Mouse (Mus musculus): Measurements from ENCODE around the gene Imp4. TPM values are rescaled to one million over a fixed set of nuclear protein-coding genes. Genes with fewer than 3 reads are reported as not detected.
"Not testable (repeated sequence)": the region's sequence is repeated elsewhere in the genome, so short reads cannot be mapped to it uniquely, and the experiment has no call there.

Imp4 gene
- polyA plus RNA-seq, 1 experiment from 2014 or later = 68.5 TPM

DNA sequence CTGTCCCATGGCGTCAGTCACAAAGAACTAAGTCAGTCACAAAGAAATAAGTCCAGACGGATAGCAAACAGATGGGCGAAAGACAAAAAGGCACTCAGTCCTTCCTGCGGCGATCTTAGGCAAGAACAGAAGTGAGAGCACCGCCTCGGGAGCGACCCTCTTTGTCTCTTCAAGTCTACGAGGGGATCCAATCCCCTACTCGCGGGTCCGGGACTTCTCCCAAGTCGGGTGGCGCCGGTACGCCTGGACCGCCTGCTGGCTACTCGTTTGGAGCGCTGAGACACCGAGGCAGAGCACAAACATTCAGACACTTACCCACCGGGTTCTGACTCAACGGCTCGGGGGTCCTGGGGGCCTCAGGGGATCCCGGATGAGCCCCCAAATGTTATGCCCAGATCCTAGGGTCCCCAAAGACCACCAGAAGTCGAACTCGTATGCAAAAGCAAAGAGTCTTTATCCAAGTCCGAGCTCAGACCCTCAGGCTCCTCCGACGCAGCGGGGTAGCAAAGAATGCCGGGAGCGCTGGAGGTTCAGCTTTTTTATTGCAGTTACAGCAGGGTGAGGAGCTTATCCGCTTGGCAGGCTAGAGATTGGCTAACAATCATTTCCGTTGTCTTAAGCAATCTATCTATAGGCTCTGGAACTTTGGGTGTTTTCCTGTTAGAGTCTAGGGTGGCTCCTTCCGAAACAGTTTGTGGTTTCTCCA, 6.7 kb upstream of the Imp4 start:
- Histone ChIP-seq H3K4me1 (ENCODE audit: control insufficient read depth, insufficient read depth, low read length) (peaks cover 8% of the 10 kb centered on the region), H3K4me2 (ENCODE audit: low read length) (peak overlapping the region; percentile 50), H3K4me3 (ENCODE audit: low read depth, low read length) (peak overlapping the region; percentile 45), H3K27me3 (replicated peaks; ENCODE audit: control insufficient read depth, insufficient read depth, low read length) (no peaks in the 10 kb centered on the region), H3K9me3 (replicated peaks; ENCODE audit: control insufficient read depth, low read length) (peaks cover 9% of the 10 kb centered on the region; the same call in 1 of the 2 replicates), H3K27ac (ENCODE audit: low read depth, low read length) (peak overlapping the region; percentile 86), H3K36me3 (ENCODE audit: control insufficient read depth, insufficient read depth, low read length) (0 out of 2 replicates have a peak, but pooled peaks cover 6% of the 10 kb centered on the region), H3K9ac (ENCODE audit: low read length) (peak overlapping the region; percentile 75)
- DNase-seq (ENCODE audit: low spot score) (peak; percentile 78), ATAC-seq (peak; percentile 49)
- 4% methylated on average over 35 of the region's 35 CpGs for WGBS

DNA sequence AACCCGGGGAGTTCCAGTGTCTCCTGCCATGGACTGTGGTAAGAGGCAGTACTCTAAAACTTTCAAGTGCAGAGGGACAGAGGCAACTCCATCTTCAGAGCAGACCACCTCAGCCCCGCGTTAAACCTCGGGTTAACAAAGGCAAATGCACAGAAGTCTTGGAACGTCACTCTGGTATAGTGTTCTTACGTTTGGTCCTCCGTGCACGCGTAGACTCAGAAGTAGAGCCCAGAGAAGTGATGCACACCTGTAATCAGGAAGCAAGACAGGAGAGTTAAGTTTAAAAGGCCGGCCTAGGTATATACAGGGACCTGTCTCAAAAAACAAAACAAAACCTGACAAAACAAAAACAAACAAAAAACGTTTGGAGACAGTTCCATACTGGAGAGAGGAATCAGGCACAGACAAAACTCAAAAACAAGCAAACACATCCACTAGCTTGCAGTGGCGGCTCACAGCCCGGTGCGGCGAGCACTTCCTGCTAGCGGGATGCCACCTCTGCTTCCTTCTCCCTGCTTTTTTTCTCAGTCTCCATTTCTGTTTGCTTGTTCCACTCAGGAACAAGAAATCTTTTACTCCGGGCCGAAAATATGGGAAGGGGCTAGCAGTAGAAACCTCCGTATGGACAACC, 5.6 kb upstream of the Imp4 start:
- WGBS = 4% methylated on average over 19 of the region's 19 CpGs
- Histone ChIP-seq H3K27me3 (replicated peaks; ENCODE audit: control insufficient read depth, insufficient read depth, low read length) (no peaks in the 10 kb centered on the region), H3K9ac (ENCODE audit: low read length) (peak overlapping the region; percentile 58; the same call in 1 of the 2 replicates), H3K4me1 (ENCODE audit: control insufficient read depth, insufficient read depth, low read length) (peaks cover 13% of the 10 kb centered on the region), H3K27ac (ENCODE audit: low read depth, low read length) (peak overlapping the region; percentile 86; the same call in 1 of the 2 replicates), H3K36me3 (ENCODE audit: control insufficient read depth, insufficient read depth, low read length) (0 out of 2 replicates have a peak, but pooled peaks cover 6% of the 10 kb centered on the region), H3K4me2 (ENCODE audit: low read length) (peak overlapping the region; percentile 50), H3K9me3 (replicated peaks; ENCODE audit: control insufficient read depth, low read length) (peaks cover 9% of the 10 kb centered on the region; the same call in 1 of the 2 replicates), H3K4me3 (ENCODE audit: low read depth, low read length) (peak overlapping the region; percentile 60)
- ATAC-seq = no peak
- peak; percentile 61 for DNase-seq (ENCODE audit: low spot score)

DNA sequence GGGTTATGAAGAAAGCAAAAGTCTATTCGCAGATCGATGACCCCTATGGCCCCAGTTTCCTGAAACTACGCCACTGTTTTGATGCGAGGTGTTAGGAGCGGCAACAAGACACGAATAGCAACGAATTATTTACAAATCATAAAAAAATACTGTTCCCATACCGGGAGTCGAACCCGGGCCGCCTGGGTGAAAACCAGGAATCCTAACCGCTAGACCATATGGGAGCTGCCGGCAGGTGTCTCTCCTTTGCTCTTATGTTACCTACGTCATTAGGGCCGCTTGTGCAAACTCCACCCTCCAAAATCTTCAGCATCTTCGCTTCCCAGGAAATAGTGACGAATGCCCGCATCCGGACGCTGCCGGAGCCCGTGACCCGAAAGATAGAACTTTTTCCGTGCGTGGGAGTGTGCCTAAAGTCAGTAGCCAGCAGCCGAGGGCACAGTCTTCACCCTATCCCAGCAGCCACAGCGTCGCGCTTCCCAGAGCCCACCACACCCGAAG, 4.9 kb upstream of the Imp4 start:
- DNase-seq (ENCODE audit: low spot score) (peak; percentile 95), ATAC-seq (peak; percentile 27)
- Histone ChIP-seq H3K4me1 (ENCODE audit: control insufficient read depth, insufficient read depth, low read length) (peaks cover 13% of the 10 kb centered on the region), H3K4me3 (ENCODE audit: low read depth, low read length) (peak overlapping the region; percentile 60), H3K9ac (ENCODE audit: low read length) (peak overlapping the region; percentile 82), H3K4me2 (ENCODE audit: low read length) (peak overlapping the region; percentile 50), H3K27ac (ENCODE audit: low read depth, low read length) (peak overlapping the region; percentile 87), H3K27me3 (replicated peaks; ENCODE audit: control insufficient read depth, insufficient read depth, low read length) (no peaks in the 10 kb centered on the region), H3K36me3 (ENCODE audit: control insufficient read depth, insufficient read depth, low read length) (0 out of 2 replicates have a peak, but pooled peaks cover 6% of the 10 kb centered on the region), H3K9me3 (replicated peaks; ENCODE audit: control insufficient read depth, low read length) (peaks cover 9% of the 10 kb centered on the region; the same call in 1 of the 2 replicates)
- under 1% methylated on average over 30 of the region's 30 CpGs for WGBS

DNA sequence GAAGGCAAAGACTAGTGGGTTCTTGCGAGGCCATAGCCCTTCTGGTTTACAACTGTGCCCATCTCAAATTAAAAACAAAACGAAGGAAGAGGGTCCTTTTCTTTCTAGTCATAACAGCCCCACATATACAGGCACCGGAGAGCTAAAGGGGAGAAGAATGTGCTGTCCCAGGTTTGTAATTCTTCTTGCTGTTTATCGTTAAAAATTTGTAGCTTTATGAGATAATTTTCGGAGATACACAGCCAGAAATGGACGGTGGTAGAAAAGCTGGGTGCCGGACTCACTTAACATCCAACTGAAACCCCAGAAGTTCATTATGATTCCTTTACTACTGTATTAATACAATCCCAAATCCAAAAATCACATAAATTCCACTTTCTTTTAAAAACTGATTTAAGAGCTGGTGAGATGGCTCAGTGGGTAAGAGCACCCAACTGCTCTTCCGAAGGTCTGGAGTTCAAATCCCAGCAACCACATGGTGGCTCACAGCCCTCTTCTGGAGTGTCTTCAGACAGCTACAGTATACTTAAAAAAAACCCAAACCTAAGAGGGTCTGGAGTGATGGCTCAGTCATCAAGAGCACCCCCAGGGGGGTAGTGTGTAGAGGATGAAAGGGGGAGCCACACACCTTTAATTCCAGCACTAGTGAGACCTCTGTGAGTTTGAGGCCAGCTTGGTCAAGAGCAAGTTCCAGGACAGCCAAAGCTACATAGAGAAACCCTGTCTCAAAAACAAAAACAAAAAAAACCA, 4.1 kb upstream of the Imp4 start:
- DNase-seq (ENCODE audit: low spot score) (peak; percentile 27), ATAC-seq (no peak)
- 0 out of 2 replicates have a peak, but pooled peaks cover 6% of the 10 kb centered on the region for H3K36me3 ChIP-seq (ENCODE audit: control insufficient read depth, insufficient read depth, low read length)
- H3K9me3 ChIP-seq (replicated peaks; ENCODE audit: control insufficient read depth, low read length) = peaks cover 6% of the 10 kb centered on the region; the same call in 1 of the 2 replicates
- 25% methylated on average over 8 of the region's 8 CpGs for WGBS
- no peaks in the 10 kb centered on the region for H3K27me3 ChIP-seq (replicated peaks; ENCODE audit: control insufficient read depth, insufficient read depth, low read length)
- H3K4me3 ChIP-seq (ENCODE audit: low read depth, low read length) = peak overlapping the region; percentile 60
- peak overlapping the region; percentile 82 for H3K9ac ChIP-seq (ENCODE audit: low read length)
- peak overlapping the region; percentile 50 for H3K4me2 ChIP-seq (ENCODE audit: low read length)
- peak overlapping the region; percentile 87 for H3K27ac ChIP-seq (ENCODE audit: low read depth, low read length)
- H3K4me1 ChIP-seq (ENCODE audit: control insufficient read depth, insufficient read depth, low read length) = peaks cover 13% of the 10 kb centered on the region

DNA sequence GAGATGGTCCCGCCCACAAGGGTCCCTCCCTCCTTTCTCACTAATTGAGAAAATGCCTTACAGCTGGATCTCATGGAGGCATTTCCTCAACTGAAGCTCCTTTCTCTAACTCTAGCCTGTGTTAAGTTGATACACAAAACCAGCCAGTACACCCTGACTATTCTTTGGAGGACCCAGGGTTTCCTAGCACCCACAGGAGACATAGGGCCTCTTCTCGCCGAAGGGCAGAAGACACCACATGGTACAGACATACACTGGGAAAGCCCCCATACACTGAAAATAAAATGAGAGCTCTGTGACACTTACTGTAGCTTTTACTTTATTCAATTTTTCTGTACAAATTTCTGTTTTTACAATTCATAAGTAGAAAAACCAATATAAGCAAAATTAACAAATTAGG, 3.3 kb upstream of the Imp4 start:
- Histone ChIP-seq H3K27me3 (replicated peaks; ENCODE audit: control insufficient read depth, insufficient read depth, low read length) (no peaks in the 10 kb centered on the region), H3K27ac (ENCODE audit: low read depth, low read length) (no peak overlapping the region), H3K4me1 (ENCODE audit: control insufficient read depth, insufficient read depth, low read length) (peaks cover 13% of the 10 kb centered on the region), H3K9ac (ENCODE audit: low read length) (no peak overlapping the region), H3K36me3 (ENCODE audit: control insufficient read depth, insufficient read depth, low read length) (0 out of 2 replicates have a peak, but pooled peaks cover 6% of the 10 kb centered on the region), H3K9me3 (replicated peaks; ENCODE audit: control insufficient read depth, low read length) (no peaks in the 10 kb centered on the region; the same call in 1 of the 2 replicates), H3K4me3 (ENCODE audit: low read depth, low read length) (no peak overlapping the region), H3K4me2 (ENCODE audit: low read length) (no peak overlapping the region)
- no peak for DNase-seq (ENCODE audit: low spot score)
- ATAC-seq = no peak
- 84% methylated on average over 3 of the region's 3 CpGs for WGBS

DNA sequence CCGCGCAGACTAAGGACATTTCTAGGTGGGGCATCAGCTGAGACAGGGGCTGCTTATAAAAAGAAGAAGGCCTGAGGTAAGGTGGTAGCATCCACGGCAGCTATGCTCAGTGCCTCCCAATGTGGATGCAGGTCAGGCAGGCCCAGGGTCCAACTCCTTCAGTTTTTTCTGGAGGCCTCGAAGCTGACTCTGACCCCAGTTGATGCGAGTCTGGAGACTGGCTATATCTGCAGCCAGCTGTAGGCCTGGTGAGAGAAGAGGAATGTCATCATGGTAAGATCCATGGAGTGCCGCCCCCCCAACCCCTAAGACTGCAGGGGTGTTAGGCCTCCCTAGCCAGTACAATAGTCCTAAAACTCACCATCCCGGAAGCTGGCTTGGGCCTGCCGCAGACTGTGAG, 2.3 kb upstream of the Imp4 start:
- ATAC-seq; DNase-seq (ENCODE audit: low spot score): not testable (repeated sequence)
- WGBS = 96% methylated on average over 8 of the region's 8 CpGs

DNA sequence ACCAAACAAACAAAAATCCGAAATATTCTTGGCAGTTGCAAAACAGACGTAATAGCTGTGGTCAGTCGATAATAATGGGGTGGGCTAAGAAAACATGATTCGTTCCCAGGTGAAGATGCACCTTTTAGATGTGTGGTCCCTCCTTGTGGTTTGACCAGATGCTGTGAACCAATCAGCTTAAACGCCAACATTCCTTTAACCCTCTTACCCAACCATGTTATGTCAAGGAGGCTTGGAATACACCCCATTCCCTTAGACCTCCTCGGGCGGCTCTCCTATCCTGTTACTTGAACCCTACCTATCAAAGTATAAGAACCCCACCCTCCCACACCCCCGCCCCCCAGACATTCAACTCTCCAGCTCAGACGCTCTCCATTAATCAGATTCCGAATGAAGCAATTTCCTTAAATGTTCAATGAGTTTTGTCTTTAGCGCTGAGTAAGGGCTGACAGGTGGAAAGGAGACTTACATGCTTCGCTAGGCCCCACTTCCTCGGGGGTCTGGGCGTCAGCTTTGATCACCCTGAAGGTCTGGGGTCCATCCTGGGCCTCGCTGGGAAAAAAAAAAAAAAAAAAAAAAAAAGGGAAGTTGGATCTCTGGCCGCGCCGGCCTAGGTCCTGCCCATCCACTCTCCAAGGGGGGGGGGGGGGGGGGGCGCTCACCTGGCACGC, 1.1 kb upstream of the Imp4 start:
- peaks cover 12% of the 10 kb centered on the region for H3K4me1 ChIP-seq (ENCODE audit: control insufficient read depth, insufficient read depth, low read length)
- peak overlapping the region; percentile 67 for H3K4me2 ChIP-seq (ENCODE audit: low read length)
- 44% methylated on average over 15 of the region's 20 CpGs for WGBS
- DNase-seq (ENCODE audit: low spot score) (no peak), ATAC-seq (no peak)
- no peak overlapping the region for H3K27ac ChIP-seq (ENCODE audit: low read depth, low read length)
- peaks cover 15% of the 10 kb centered on the region for H3K36me3 ChIP-seq (ENCODE audit: control insufficient read depth, insufficient read depth, low read length)
- no peaks in the 10 kb centered on the region for H3K9me3 ChIP-seq (replicated peaks; ENCODE audit: control insufficient read depth, low read length)
- peak overlapping the region; percentile 56 for H3K9ac ChIP-seq (ENCODE audit: low read length)
- peak overlapping the region; percentile 59 for H3K4me3 ChIP-seq (ENCODE audit: low read depth, low read length)
- no peaks in the 10 kb centered on the region for H3K27me3 ChIP-seq (replicated peaks; ENCODE audit: control insufficient read depth, insufficient read depth, low read length)

More for the DNA sequence above, 2.3 kb upstream of the Imp4 start:
- H3K4me1 ChIP-seq (ENCODE audit: control insufficient read depth, insufficient read depth, low read length) = peaks cover 13% of the 10 kb centered on the region
- not testable (repeated sequence) for H3K27ac ChIP-seq (ENCODE audit: low read depth, low read length); H3K4me3 ChIP-seq (ENCODE audit: low read depth, low read length); H3K4me2 ChIP-seq (ENCODE audit: low read length); H3K36me3 ChIP-seq (ENCODE audit: control insufficient read depth, insufficient read depth, low read length); H3K27me3 ChIP-seq (replicated peaks; ENCODE audit: control insufficient read depth, insufficient read depth, low read length); H3K9me3 ChIP-seq (replicated peaks; ENCODE audit: control insufficient read depth, low read length); H3K9ac ChIP-seq (ENCODE audit: low read length)

DNA sequence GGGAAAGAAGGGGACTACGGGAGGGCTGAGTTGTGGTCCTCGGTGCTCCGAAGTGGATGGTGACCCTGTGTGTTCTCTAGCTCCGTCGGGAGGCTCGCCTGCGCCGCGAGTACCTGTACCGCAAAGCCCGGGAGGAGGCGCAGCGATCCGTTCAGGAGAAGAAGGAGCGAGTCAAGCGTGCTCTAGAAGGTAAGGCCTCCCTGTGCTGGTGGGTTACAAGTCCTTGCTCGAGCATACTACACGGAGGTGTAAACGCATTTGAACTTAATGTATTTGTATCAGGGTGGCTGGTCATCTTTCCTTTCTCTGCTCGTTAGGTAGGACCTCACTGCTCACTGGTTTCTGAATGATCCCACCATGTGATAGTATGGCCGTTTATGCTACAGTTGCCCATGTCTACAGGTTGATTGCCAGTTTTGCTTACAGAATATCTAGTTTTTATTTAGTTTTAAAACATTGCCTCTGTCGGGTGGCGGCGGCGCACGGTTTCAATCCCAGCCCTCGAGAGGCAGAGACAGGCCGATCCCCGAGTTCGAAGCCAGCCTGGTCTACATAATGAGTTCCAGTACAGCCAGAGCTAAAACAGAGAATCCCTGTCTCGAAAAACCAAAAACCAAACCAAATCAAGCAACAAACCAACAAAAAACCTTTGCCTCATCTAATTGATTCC, 445 bp downstream of the Imp4 start:
- Histone ChIP-seq H3K4me3 (ENCODE audit: low read depth, low read length) (peak overlapping the region; percentile 59), H3K4me2 (ENCODE audit: low read length) (peak overlapping the region; percentile 66), H3K27ac (ENCODE audit: low read depth, low read length) (no peak overlapping the region), H3K9me3 (replicated peaks; ENCODE audit: control insufficient read depth, low read length) (no peaks in the 10 kb centered on the region), H3K9ac (ENCODE audit: low read length) (peak overlapping the region; percentile 62), H3K36me3 (ENCODE audit: control insufficient read depth, insufficient read depth, low read length) (peaks cover 31% of the 10 kb centered on the region), H3K27me3 (replicated peaks; ENCODE audit: control insufficient read depth, insufficient read depth, low read length) (no peaks in the 10 kb centered on the region), H3K4me1 (ENCODE audit: control insufficient read depth, insufficient read depth, low read length) (peaks cover 5% of the 10 kb centered on the region)
- DNase-seq (ENCODE audit: low spot score) (no peak), ATAC-seq (peak; percentile 43)
- WGBS = 9% methylated on average over 31 of the region's 31 CpGs

Measured in forebrain, embryonic 14.5 days (tissue).